Mouse (Mus musculus) c-Kit-positive CD71-positive TER-119-positive erythroid progenitor cells, embryonic 14.5 days (primary cell): ENCODE measurements around the gene Mlf1.
A peak's percentile ranks its signal among the peaks of the same experiment; 100 is the strongest.

Source experiments
- DNase-seq: peaks from one replicate; pipeline ENCODE4 v3.0.0-alpha.2; 2013; ENCODE audit warnings: low spot score

Gene Mlf1

DNA sequence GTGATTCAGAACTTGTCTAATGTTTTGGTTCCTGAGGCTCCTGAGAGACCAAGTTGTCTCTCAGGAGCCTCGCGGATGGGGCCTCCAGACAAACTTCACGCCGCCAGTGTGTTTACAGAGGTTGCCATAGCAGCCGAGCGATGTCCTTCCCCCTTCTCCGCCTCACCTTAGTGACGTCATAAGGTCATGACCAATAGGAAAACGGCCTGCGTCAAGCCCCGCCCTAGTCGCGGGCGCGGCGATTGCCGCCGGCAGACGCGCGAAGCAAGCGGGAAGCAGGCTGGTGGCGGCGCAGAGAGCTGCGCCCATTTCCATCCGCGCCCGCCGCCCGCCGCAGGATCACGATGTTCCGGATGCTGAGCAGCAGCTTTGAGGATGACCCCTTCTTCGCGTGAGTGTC lies at the start of gene Mlf1:
Gene Mlf1, plus strand, starts transcription at position 226 of the 400 bp plus-strand sequence.
- peak; percentile 87 for DNase-seq

DNA sequence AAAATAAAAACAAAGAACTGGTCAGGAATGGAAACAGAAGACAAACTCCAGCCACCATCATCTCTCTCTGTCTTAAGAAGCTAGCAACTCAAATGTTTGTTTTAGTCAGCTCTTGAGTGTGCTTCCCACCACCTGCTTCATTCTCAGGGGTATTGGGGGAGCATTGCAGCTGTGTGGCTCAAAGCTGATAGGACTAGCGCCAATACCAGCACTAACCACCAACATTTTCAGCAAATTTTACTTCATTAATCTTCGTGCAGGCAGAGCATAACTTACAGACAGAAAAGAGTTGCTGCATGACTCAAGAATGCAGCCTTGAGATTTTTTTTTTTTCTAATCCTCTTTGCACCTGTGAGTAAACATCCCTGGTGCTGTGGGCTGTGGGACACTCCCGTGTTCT lies 34.3 kb upstream of the Mlf1 start:
- DNase-seq: no peak

DNA sequence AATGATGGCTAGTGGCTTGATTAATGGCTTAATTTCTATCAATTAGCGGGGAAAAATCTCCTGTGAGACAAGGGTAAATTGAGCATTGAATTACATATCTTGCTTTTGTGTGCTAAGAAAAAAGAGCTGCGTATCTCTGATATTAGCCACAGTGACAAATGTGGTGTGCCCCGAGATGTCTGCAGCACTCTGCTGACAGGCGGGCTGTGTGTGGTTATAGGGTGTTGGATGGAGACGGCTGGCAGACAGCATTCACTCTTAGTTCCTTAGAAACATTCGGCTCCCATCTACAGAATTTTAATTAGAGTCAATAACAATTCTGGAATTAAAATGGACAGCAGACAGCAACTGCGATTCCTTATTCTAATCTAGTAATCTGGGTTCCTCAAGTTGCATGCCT lies 33.0 kb upstream of the Mlf1 start:
- no peak for DNase-seq

DNA sequence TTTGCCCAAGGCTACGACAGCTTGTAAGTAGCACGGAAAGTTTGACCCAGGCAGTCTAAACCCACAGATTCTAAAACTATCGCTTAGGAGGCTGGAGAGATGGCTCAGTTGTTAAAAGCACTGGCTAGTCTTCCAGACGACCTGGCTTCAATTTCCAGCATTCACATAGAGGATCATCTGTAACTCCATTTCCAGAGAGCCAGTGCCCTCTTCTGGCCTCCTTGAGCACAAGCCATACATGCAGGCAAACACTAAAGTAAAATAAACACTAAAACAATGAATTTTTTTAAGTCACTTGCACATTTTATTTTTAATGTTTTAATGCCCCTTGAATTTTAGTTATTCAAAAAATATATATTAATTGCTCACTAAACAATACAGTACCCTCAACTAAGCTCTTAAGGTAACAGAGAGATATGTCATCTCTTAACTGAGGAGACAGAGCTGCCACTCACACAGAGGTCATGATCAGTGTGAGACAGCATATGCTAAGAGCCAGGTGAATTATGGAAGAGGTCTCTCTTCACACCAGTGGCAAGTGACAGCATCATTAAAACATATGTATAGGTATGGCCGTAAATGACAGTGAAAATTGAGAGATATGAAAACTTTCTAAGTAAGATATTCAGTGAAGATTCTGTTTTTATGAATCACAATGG lies 30.8 kb upstream of the Mlf1 start:
- DNase-seq: peak; percentile 8

DNA sequence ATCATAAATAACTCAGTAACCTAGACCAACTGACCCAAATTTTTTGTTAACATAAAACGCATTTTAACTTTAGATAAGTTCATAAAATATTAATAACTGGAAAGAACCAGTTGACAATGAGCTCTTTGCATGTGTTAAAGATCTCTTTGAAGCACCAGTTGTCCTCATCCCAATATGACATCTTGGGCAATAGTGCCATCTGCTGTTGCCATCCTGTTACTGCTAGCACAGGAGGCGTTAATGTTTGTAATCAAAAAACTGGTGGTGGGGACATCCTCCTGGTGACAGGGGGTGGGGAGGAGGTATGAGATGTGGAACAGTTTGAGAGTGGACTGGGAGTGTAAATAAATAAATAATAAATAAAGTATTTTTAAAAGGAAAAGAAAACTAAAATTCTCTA lies 29.3 kb upstream of the Mlf1 start:
- DNase-seq: peak; percentile 37

DNA sequence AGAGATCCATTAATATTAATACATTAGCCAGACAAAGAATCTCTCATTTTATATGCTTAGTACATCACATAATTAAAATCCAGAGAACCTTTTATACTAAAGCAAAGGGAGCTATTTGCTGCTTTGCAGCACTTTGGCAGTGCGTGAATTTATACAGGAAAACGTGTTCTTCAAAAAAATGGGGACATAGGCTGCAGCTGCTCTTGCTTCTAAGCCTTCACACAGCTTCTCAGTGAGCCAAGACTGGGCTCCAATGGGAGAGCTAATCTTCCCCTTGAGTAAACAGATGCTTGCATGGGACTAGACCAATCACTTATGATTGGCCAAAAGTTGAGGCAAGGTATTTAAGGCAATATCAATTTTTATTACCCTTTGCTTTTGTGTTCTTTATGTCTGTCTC lies 27.2 kb upstream of the Mlf1 start:
- no peak for DNase-seq

DNA sequence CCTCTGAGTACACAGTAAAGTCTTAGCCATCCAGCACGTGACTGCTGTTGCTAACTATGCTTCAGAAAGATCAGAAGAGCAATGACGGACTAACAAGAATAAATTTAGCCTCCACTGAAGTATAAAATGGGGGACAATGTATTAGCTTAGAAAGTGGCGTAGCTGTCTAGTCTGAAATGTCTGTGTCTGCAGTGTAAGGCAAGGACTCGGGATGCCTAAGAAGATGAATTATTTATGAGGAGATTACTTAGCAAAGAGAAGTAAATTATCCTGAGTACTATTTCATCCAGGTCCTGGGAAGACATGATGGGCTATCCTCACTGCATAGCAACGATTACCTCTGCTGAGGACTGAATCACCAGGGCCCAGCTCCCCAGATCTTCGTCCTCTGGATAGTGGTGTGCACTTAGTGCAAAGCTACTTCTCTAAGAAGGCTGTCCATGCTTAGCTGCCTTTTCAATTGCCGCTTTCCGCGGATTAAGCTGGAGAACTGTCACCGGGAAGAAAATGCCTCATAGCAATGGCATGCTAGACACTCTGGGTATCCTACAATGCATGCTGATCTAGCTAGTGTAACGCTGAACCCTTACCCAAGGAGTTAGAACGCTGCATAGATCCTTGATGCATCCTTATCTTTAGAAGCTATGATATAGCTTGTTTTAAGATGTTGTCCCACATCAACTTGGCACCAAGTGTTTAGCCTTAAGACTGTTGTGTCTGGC lies 22.3 kb upstream of the Mlf1 start:
- DNase-seq: no peak

DNA sequence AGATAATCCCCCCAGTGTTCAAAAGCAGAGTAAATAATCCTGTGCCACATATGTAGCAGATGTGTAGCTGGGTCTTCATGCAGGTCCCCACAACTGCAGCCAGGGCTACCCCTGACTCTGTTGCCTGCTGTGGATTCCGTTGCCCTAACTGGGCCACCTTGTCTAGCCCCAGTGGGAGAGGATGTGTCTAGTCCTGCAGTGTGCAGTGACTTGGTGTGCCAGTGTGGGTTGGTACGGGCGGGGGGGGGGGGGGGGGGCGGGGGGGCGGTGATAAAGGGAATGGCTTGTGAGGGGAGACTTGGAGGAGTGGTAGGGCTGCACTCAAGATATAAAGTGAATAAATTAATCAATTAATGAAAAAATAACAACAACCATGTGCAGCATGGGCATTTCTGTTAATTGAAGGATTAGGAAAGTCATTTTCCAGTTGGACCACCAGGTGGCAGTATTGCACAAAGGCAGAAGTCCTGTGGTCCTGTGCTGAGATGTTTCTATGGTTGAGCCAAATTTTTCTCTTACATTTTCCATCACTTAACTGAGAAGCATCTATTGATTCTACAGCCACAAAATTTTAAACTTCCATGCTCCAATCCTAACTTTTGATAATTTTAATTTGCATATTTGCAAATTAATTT lies 21.7 kb upstream of the Mlf1 start:
- DNase-seq: peak; percentile 54

DNA sequence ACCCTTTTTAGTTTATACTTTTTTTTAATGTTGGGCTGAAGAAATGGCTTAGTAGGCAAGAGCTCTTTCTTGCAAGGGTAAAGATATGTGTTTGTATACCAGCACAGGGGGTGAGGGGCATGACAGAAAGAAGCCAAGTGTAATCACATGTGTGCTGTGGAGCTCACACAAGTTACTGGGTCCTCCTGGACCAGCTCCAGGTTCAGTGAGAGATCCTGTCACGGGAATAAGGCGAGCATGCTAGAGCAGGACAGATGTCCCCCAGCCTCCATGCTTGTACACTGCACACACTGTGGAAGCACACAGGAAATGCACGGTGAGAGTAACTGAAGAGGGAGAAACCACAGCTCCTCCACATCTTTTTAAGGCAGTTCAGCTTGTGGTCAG lies 21.1 kb upstream of the Mlf1 start:
- DNase-seq: no peak

DNA sequence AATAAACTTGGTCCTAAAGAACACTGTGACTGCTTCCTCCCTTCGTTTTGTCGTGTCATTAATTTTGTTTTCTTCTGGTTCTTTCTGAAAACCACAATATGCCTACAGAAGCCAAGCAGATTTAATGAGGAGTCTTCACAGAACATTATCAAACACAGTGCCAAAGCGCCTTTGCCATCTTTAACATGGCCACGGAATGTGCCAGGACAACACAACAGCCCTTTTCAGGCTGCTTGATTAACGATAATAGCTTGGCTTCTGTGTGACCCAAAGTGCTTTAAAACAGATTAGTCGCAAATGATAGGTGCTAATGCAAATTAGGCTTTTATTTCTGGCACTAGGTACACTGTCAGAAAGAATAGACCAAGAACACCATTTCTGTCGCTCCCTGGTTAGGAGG lies 15.5 kb upstream of the Mlf1 start:
- DNase-seq: no peak

DNA sequence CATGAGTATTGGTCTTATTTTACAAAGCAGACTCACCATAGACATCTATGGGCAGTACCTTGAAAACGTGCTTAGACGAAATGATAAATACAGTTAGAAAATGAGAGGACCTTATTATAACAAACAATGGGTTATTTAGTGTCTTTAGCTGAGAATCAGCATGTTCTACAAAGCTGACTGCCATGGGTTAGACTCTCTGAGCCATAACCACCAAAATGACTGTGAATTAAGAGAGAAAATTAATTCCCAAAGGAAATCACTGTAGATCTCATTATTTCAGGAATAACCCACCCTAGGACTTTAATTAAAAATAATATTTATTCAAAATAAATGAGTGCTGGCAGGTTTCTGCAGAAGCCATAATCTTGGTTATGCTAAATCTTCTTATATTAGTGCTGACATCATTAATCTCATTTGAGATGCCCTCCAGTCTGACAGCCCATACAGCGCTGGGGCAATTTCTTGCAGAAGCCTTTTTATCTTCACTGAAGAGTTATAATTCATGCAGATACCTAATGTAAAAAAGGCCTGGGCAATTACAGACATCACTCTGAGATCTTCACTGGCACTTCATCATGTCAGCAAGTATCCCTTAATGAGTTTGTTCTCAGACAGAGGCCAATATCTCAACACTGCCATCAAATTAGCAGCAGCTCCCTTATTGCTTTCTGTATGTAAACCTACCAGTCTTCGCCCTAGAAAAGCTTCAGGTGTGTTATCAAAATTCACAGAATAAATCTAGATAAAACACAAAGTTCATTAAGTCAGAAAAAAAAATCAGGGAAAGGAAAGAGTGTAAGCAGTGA lies 7.6 kb upstream of the Mlf1 start:
- no peak for DNase-seq

DNA sequence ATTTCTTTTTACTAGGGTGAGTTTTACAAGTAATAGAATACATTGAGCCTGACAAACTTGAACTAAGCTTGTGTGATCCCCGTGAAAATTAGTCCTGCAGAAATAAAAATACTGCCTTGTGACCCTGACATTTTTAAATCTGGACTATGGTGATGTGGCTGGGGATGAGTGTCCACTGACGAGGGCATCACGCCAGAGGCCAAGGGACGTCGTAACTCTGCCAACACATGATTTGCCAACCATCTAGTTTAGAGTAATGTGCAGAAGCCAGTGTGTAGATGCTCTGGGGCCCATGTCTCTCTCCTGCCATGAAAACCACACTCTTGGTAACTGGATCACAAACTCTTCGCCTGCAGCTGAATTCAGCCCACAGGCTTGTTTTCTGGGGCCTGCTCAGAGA lies 6.4 kb upstream of the Mlf1 start:
- DNase-seq: no peak

DNA sequence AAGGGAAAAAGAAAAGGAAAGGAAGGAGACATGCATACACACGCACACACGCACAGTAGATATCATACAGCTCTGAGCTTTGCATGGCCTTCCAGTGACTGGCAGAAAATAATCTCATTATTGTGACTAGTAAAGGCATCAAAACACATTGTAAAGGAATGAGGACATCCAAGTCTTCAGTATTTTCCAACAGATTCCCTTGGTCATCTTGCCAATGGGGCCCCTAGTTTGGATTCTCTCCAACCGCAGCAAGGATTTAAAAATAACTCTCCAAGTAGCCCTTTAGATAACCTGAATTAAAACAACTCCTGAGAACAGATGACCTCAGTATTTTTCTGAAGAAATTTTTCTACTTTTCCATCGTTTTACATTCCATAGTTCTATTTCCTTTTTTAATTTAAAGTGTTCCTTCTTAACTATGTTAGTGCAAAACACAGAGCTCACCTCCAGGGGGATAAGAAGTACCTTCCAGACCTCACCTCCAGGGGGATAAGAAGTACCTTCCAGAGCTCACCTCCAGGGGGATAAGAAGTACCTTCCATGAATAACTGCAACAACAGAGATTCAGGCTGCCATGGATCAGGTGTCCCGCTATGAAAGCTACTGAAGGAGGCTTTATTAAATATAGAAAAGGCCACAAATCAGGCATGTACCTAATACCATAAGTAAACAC lies 4.4 kb upstream of the Mlf1 start:
- DNase-seq: no peak

DNA sequence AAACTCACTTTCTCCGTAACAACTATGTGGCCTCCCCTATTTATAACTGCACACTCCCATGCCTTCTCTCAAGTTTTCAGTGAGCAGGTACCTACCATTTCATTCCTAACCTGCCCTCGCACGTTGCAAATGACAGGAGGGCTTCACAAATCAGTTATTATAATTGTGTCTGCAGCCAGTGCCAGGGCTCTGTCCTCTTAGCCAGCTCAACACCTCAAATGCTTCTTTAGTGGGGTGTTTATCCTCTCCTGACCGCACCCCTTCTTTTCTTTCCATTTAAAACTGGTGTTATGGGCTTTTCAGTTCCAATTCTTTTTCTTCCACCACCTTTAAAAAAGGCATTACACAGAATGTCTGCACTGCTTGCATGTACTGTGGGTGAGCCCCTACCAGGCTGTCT lies 1.7 kb upstream of the Mlf1 start:
- DNase-seq: no peak

DNA sequence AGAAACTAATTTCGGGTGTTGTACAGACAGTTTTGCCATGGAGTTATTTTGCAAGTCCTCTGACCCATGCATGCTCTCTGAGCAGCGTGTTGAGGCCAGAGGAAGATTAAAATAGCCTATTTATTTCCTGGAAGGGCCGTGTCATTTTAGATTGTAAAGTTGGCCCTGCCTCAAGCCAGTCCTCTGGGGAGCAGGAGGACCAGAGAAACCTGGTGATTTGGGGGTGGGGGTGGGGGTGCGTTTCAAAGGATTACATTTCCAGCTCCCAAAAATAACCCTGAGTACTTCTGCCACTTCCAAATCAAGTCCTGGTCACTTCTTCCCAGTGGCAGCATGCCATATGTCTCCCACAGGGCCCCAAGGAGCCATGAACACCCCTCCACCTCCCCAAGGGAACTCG lies 1.1 kb upstream of the Mlf1 start:
- no peak for DNase-seq

DNA sequence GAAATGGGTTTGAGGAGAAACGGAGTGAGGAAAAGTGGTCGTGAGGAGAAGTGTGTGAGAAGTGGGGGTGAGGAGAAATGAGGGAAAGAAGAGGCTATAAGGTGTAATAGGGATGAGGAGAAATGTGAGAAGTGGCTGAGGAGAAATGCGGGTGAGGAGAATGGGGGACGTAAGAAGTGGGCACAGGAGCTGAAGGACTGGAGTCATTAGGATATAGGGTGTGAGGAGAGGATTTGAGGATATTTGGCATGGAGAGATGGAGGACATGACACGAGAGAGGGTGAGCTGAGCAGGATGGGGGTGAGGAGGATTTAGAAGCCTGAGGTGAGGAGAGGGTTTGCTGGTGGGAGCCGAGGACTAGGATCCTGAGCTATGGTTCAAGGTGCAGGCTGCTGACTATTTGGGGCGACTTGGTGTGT lies 472 bp downstream of the Mlf1 start:
- DNase-seq: no peak

DNA sequence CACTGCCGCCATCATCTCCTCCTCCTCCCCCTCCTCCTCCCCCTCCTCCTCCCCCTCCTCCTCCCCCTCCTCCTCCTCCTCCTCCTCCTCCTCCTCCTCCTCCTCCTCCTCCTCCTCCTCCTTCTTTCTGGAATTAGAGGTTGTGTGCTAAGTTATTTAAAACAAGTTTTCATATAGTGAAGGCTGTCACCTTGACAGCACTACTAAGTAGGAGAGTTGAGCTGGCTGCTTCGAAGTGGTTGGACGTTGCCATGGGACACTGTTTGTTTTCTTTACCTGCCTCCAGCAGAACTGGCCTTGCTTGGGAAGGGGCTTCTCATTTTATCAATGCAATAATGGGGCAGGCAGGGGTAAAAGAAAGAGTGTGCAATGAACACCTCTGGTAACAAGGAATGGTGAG lies 1.2 kb downstream of the Mlf1 start, which contains the start of gene Gm17402:
Gene Gm17402, minus strand, starts transcription at position 101 of the 400 bp plus-strand sequence.
- no peak for DNase-seq

DNA sequence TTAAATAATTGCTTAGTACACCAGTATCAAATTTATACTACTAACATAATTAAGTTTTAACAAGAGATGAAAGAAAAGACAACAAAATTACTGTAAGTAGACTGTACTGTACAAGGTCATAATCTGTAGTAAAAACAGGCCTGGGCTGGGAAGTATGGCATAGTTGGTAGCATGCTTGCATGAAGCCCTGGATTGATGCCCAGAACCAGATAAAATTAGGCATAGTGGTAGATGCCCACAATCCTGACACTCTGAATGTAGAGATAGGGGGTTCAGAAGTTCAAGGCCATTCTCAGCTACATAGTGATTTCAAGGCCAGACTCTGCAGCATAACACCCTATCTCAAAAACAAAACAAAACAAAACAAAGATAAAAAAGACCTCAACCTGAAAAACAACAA lies 4.3 kb downstream of the Mlf1 start:
- DNase-seq: no peak

DNA sequence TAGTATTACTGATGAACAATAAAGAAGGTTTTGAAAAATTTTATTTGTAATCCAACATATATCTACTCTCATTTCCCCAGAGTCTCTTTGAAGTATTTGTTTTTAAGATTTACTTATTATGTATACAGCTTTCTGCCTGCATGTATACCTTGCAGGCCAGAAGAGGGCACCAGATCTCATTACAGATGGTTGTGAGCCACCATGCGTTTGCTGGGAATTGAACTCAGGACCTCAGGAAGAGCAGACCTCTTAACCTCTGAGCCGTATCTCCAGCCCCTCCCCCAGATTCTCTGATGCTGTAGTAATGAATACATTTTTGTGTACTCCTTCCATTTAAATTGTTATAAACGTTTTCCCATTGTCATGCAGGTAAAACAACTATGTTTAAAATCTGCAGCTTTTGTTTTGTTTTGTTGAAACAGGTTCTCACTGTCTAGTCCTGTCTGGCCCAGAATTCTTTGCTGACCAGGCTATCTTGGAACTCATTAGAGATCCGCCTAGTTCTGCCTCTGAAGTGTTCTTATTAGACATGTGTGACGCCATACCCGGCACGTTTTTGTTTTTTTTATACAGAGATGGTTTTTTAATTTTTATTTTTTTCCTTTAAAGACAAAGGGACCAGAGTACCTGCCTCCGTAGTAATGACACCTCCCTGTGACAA lies 55.6 kb downstream of the Mlf1 start:
- DNase-seq: no peak

DNA sequence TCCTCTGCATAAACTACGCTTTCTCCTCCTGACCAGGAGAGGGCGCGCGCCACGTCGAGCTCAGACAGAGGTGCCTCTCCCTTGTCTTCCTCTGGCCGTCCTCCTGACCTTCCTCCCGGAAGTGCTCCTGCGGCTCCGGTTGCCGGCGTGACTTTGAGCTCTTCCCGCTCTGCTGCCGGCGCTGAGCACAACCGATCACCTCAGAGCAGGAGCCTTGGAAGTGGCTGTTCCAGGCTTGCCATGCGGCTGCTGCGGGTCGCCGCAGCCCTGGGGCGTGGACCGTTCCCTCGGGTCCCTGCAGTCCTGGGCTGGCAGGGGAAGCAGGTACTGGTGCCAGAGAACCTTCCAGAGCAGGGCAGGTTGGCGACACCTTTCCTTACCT lies 56.1 kb downstream of the Mlf1 start, which contains the start of gene Gfm1:
Gene Gfm1, plus strand, starts transcription at position 98 of the 382 bp plus-strand sequence.
- peak; percentile 83 for DNase-seq

DNA sequence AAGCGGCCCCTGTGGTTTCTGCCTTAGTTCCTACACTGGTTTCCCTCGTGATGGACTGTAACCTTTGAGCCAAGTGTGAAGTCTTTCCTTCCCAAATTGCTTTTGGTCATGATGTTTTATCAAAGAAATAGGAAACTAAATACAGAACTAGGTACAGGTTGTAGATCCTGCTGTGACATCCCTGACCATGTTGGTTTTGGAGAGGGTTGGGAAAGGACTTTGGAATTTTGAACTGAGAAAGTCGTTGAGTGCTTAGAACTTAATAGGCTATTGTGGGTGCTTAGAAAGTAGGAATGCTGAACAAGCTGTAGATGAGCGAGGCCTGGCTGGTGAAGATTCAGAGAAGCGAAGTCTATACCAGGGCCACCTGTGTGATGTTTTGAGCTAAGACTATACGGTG lies 60.1 kb downstream of the Mlf1 start:
- no peak for DNase-seq
